Mouse (Mus musculus): Measurements from ENCODE around the gene Nepro.

Nepro gene

DNA sequence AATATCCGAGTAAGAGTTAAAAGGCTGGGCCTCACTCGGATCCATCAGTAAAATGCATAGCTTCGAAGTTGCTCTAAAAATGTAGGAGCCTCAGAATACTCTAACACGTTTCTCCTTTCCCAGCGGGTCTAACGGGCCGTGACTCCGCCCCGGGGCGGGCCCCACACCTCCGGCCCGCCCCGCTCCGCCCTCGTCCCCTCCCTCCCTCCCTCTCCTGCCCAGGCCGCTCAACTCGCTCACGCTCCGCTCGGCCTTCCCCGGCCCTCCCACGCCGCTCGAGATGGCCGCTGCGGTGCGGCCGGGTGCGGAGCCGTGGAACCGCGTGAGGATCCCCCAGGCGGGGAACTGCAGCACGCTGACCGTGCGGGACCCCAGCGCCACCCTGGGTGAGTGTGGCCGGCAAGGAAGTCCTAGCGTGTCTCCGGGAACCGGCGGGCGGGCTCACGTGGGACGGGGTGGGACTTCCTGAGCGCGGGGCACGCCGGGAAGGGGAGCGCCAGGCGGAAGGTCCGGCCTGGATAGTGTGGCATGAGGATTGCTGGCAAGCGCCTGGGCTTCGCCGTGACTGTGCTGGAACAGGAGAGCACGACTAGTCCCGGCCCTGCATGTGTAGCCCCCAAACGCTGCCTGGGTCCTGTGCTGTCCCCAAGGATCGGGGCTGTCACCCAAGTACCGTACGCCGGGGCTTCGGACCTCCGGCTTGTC, at the start of gene Nepro:
Gene Nepro, plus strand, starts transcription at position 219 of the 705 bp plus-strand sequence.
- in situ Hi-C loops (cut with MboI, MseI), result no loop called here

- in situ Hi-C loops (cut with MboI, MseI), result no loop called here
These were observed 47.7 kb upstream of the Nepro start for GRCm38 (mm10) chr16:44676357-44676756.

DNA sequence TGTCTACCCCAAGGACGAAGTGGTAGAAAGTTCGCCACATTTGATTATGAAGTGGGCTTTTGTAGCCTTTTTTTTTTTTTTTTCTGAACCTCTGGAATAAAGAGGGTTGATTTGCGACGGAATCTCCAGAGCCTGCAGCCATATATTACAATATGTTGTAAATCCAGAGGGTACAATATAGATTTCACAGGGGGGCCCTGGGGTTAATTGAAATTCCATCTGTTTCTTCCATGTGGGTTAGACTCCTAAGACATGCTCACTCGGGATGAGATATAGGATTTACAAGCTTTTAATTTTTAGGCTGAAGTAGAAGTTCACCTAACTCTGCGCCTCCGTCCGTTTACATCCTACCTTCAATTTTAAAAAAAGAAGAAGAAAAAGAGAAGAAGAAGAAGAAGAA, 45.0 kb upstream of the Nepro start:
- in situ Hi-C loops (cut with MboI, MseI), result no loop called here

GRCm38 (mm10) chr16:44679503-44679971, 44.6 kb upstream of the Nepro start:
- in situ Hi-C loops (cut with MboI, MseI), result no loop called here

DNA sequence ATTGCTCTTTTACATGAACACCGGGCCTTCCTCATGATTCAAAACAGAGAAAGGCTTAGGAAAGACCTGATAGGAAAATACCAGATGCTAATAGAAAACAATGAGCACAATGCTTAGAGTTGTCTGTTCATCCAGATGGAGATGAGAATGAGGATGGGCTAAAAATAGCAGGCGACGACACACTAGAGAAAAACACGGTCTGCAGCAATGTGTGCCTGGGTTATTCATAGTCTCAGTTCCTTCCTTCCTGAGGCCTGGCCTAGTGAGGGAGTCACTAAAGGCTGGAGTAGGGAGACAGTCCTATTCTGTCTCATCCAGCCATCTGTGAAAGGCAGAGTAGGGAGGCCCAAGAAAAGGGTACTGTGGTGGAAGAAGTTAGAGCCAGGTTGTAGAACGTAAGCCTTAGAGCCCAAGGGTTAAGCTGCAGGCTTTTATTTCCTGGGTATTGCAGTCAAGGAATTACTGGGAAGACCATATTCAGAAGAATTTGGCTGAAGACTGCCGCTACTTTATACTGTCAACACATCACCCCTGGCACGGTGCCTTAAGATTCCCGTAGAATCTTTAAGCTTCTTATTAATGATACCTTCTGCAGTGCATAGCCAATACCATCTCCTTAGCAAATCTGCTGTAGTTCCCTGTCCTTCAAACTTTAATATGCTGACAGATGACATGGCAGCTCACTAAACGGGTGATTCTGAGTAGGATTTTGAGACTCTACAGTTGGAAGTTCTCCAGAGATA, 43.2 kb upstream of the Nepro start:
- in situ Hi-C loops (cut with MboI, MseI), result no loop called here

DNA sequence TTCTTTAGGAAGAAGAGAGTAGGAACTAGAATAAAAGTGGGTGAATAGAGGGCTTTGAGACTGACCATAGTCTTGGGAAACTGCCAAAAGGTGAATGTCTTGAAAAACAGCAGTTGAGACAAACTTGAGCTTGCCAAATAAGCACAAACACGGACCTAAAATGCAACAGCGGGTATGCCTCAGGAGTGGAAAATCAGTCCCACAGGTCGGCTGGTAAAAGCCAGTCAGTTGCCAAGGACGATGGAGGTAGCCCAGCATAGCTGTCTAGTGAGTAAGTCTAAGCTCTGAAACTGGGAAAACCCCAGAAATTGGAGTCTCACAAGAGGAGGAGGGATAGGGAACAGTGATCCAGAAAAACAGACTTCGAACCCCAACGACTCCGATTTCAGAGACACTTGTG, 39.5 kb upstream of the Nepro start:
- in situ Hi-C loops (cut with MboI, MseI), result no loop called here

- in situ Hi-C loops (cut with MboI, MseI), result no loop called here
These were observed 38.7 kb upstream of the Nepro start for GRCm38 (mm10) chr16:44685401-44685800.

DNA sequence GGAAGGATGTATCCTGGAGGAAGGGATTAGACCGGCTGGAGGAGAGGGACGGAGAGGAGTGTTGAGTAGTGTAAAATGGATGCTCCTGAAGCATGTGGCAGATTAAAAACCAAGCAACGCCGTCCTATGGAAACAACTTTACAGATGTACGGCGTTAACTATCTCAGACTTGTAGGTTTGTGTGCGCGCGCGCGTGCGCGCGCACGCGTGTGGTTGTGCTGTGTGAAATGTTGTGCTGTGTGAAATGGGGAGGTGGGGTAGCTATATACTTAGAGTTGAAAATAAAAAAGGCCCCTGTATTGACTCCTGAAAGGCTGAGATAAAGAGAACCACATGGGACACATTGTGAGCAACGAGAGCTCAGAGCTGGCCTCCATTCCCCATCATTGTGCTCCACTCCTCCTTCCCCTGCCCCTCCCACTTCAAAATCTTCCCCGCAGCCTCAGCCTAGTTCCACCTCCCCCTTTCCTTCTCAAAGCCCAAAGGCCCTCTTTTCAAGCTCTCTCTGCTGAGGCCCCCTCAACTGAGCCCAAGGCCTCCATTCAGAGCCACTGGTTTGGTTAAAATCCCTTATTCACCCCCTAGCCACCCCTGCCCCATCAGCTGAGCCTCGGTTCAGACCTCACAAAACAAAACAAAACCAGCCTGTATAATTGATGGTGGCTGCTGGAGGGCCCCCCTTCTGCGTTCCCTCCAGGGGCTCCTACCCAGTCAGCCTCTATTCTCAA, 36.9 kb upstream of the Nepro start:
- in situ Hi-C loops (cut with MboI, MseI), result no loop called here

GRCm38 (mm10) chr16:44687719-44688420, 36.2 kb upstream of the Nepro start:
- in situ Hi-C loops (cut with MboI, MseI), result no loop called here

GRCm38 (mm10) chr16:44688507-44688906, 35.6 kb upstream of the Nepro start:
- in situ Hi-C loops (cut with MboI, MseI), result no loop called here

- in situ Hi-C loops (cut with MboI, MseI), result no loop called here
These were observed 33.6 kb upstream of the Nepro start for GRCm38 (mm10) chr16:44690501-44690900.

- in situ Hi-C loops (cut with MboI, MseI), result no loop called here
These were observed 33.0 kb upstream of the Nepro start for GRCm38 (mm10) chr16:44691066-44691465.

DNA sequence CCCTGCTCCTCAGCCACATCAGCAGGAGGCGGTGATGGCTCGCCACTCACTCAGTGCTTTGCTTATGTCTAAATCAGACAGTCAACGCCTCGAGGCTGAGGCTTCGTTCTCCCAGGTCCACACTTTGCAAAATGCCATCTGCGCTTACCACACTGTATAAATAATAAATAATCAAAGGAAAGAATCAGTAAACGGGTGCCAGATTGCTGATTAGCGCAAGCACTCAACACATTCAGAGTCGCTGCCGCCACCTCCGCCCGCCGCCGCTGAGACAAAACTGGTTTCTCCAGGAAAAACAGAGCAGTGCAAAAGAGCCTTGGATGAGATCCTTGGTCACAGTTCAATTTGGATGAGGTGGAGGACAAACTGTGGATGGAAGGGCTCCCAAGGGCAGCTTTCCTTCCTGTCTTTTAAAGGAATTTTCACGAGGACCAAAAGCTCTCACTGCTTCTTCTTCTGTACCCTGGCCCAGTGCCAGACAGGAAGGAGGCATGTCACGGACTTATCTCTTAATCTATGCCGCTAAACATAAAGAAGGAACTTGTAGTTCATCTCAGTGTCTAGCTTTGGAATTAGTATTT, 32.5 kb upstream of the Nepro start:
- in situ Hi-C loops (cut with MboI, MseI), result no loop called here

GRCm38 (mm10) chr16:44692541-44692940, 31.6 kb upstream of the Nepro start:
- in situ Hi-C loops (cut with MboI, MseI), result no loop called here

DNA sequence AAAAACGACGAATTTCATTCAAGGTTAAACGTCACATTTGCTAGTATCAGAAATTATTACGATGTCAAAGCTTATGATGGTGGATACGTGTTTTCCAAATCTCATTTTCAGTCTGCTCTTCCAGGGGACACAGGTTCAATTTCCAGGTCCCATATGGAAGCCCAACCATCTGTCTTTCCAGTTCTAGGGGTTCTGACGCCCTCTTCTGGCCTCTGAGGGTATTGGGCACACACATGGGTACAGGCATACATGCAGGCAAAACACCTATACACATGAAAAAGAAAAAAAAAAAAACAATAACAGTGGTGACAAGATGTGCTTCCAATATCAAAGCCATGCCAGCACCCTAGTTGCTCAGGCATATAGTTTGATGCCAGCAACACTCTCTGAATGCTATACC, 30.4 kb upstream of the Nepro start:
- in situ Hi-C loops (cut with MboI, MseI), result no loop called here

- in situ Hi-C loops (cut with MboI, MseI), result loop anchor here in 1 of 2 experiments (5.0 kb wide), 1 partner anchor 213 kb away; no protein-coding TSS in a partner anchor
These were observed 28.8 kb upstream of the Nepro start for GRCm38 (mm10) chr16:44695214-44695858.

DNA sequence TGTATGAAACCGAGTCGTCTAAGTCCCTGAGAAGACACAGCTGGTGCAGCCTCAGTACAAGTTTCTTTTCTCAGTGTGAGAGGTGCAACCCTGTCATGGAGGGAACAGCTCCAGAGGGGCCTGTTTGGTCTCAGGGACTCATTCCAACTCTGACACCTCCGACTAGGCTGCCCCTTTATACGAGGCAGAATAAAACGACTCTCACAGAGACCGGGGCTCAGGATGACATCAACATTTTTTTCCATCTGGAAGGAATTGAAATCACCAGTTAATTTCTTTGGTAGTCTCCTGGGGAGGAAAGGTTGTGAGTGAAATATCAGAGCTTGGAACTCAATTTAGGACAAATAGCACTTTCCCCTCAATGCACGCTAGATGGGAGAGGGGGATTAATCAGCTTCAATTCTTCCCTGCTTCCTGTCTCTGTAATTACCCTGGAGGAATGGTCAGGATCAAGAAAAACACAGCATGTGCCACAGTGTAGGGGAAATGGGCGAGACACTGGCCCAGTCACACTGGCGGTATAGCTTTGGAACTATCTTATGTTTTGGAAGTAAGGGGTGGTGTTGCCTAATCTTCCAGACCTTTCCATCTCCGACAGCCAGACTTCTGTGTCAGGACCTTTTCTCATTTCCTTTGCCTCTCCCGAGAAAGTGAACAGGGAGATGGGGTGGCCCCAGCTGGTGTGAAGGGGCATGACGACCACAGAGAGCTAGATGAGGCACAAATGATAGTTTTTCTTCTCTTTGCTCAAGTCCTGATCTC, 28.1 kb upstream of the Nepro start:
- in situ Hi-C loops (cut with MboI, MseI), result loop anchor here in 1 of 2 experiments (5.0 kb wide), 1 partner anchor 214 kb away; no protein-coding TSS in a partner anchor

- in situ Hi-C loops (cut with MboI, MseI), result loop anchor here in 1 of 2 experiments (5.0 kb wide), 1 partner anchor 215 kb away; no protein-coding TSS in a partner anchor
These were observed 26.5 kb upstream of the Nepro start for GRCm38 (mm10) chr16:44697473-44698205.

- in situ Hi-C loops (cut with MboI, MseI), result no loop called here
These were observed 22.9 kb upstream of the Nepro start for GRCm38 (mm10) chr16:44701155-44701554.
